Mouse (Mus musculus): ENCODE data around the gene Rgl3. TPM values are rescaled to one million over a fixed set of nuclear protein-coding genes. Genes with fewer than 3 reads are reported as not detected.
A peak's percentile ranks its signal among the peaks of the same experiment; 100 is the strongest.

Gene Rgl3
- polyA plus RNA-seq, 1 experiment from 2014 or later = 0.70 TPM

DNA sequence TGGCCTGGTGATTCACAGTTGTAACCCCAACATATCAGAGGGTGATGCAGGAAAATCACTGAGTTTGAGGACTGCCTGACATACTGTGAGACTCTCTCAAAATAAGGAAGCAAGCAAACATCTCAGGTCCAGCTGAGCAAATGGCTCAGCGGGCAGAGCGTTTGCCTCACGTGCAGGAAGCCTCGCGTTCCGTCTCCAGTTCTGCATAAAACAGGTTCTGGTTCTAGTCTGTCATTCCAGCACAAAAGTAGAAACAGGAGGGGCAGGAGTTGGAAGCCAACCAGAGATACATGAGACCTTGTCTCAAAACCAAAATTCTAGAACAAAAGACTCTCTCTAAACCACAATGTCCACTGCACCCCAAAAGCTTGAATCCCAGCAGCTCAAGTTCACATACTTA is 62.5 kb downstream of the Rgl3 start:
- Histone ChIP-seq H3K27me3 (no peaks in the 10 kb centered on the region), H3K9me3 (no peaks in the 10 kb centered on the region), H3K36me3 (peaks cover 5% of the 10 kb centered on the region; the same call in 1 of the 2 replicates), H3K4me1 (peaks cover 17% of the 10 kb centered on the region), H3K27ac (peak overlapping the region; percentile 59), H3K4me2 (peak overlapping the region; percentile 56), H3K9ac (peak overlapping the region; percentile 34), H3K4me3 (peak overlapping the region; percentile 51)
- no peak for ATAC-seq (ENCODE audit: insufficient number of reproducible peaks, low FRiP score, low TSS enrichment, low read depth)
- WGBS = 3% methylated on average over 6 of the region's 6 CpGs

DNA sequence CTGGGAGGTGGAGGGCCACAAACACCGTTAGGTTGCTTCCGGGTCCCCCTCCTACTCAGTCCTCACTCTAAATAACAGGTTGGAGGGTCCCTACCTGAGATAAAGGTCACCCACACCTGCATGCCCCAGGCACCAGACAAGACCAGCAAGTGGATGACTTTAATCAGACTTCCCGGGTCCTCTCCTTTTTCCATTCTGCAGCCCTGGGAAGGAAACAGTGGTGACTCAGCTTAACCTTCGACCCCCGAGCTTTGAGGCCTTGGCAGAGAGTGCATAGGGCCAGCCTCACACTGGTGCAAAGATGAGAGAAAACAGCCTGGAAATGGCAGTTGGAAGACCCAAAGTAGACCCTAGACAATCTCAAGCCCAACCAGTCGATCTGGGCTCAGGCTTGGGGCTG is 63.1 kb downstream of the Rgl3 start:
- no peak overlapping the region for H3K9ac ChIP-seq
- no peak for ATAC-seq (ENCODE audit: insufficient number of reproducible peaks, low FRiP score, low TSS enrichment, low read depth)
- peak overlapping the region; percentile 56 for H3K4me2 ChIP-seq
- 64% methylated on average over 6 of the region's 6 CpGs for WGBS
- H3K4me1 ChIP-seq = peaks cover 17% of the 10 kb centered on the region
- no peaks in the 10 kb centered on the region for H3K9me3 ChIP-seq
- H3K27me3 ChIP-seq = no peaks in the 10 kb centered on the region
- peak overlapping the region; percentile 51 for H3K4me3 ChIP-seq
- H3K36me3 ChIP-seq = peaks cover 8% of the 10 kb centered on the region; the same call in 1 of the 2 replicates
- no peak overlapping the region for H3K27ac ChIP-seq

GRCm38 (mm10) chr9:21925506-21925905 is 63.7 kb downstream of the Rgl3 start:
- Histone ChIP-seq H3K4me2 (no peak overlapping the region), H3K36me3 (peaks cover 8% of the 10 kb centered on the region; the same call in 1 of the 2 replicates), H3K27ac (no peak overlapping the region), H3K9ac (no peak overlapping the region), H3K9me3 (no peaks in the 10 kb centered on the region), H3K4me1 (peaks cover 17% of the 10 kb centered on the region), H3K4me3 (no peak overlapping the region), H3K27me3 (no peaks in the 10 kb centered on the region)
- no peak for ATAC-seq (ENCODE audit: insufficient number of reproducible peaks, low FRiP score, low TSS enrichment, low read depth)
- WGBS = 91% methylated on average over 1 of the region's 1 CpGs

DNA sequence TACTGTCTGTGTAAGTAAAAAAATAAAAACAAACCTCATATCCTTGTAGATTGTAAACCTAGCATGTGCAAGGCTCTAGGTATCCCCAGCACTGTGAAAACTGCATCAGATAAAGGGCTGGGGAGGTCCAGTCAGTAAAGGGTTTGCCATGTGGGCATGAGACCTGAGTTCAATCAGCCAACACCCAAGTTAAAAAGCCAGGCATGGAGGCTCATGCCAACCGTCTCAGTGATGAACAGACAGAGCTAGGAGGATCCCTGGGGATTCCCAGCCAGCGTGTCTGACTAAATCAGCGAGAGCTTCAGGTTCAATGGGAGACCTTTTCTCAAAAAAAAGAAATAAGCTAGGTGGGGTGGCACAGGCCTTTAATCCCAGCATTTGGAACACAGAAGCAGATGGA is 64.2 kb downstream of the Rgl3 start:
- no peak for ATAC-seq (ENCODE audit: insufficient number of reproducible peaks, low FRiP score, low TSS enrichment, low read depth)
- no peak overlapping the region for H3K4me2 ChIP-seq
- no peak overlapping the region for H3K4me3 ChIP-seq
- no peak overlapping the region for H3K27ac ChIP-seq
- peaks cover 8% of the 10 kb centered on the region; the same call in 1 of the 2 replicates for H3K36me3 ChIP-seq
- peaks cover 17% of the 10 kb centered on the region for H3K4me1 ChIP-seq
- 84% methylated on average over 3 of the region's 3 CpGs for WGBS
- H3K9ac ChIP-seq = no peak overlapping the region
- no peaks in the 10 kb centered on the region for H3K27me3 ChIP-seq
- no peaks in the 10 kb centered on the region for H3K9me3 ChIP-seq

DNA sequence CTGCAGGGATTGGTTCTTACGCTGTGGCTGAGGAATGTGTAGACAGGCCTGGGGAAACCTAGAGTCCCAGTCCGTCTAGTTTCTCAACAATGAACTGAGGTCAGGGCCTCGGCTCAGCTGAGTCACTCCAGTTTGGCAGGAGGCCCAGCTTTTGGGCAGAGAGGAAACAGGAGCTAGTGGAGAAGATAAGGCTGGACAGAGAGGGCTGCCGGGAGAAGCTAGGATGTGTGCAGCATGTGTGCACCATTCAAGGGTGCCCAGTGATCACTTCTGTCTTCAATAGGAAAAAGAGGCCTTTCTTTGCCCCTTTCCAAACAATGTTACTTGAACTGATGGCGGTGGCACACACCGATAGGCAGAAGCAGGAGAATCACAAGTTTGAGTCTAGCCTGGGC is 65.2 kb downstream of the Rgl3 start:
- Histone ChIP-seq H3K36me3 (peaks cover 8% of the 10 kb centered on the region; the same call in 1 of the 2 replicates), H3K27me3 (no peaks in the 10 kb centered on the region), H3K9ac (no peak overlapping the region), H3K4me1 (peaks cover 17% of the 10 kb centered on the region), H3K4me2 (no peak overlapping the region), H3K4me3 (no peak overlapping the region), H3K27ac (peak overlapping the region; percentile 0; the same call in 1 of the 2 replicates), H3K9me3 (no peaks in the 10 kb centered on the region)
- ATAC-seq (ENCODE audit: insufficient number of reproducible peaks, low FRiP score, low TSS enrichment, low read depth) = no peak
- 72% methylated on average over 6 of the region's 6 CpGs for WGBS

DNA sequence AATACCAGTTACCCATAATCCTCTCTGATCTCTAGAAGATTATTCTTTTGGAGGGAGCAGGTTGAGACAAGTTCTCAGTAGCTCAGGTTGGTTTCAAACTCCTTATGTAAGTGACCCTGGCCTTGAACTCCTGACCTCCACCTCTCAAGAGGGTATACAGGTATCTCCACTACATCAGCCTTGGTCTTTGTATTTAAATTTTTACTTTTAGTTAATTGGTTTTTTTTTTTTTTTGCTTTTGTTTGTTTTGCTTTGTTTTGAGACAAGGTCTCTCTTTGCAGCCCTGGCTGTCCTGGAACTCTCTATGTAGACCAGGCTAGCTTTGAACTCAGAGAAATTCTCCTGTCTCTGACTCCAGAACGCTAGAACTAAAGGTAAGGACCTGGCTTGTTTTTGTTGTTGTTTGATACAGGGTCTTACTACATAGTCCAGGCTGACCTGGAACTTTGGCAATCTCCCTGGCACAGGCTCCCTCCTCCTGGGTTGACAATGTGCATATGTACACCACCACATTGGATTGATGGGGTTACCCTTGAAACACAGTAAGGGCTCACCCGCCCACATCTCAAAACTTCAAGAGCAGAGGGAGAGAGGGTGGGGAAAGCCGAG is 65.7 kb downstream of the Rgl3 start:
- 60% methylated on average over 3 of the region's 3 CpGs for WGBS
- ATAC-seq (ENCODE audit: insufficient number of reproducible peaks, low FRiP score, low TSS enrichment, low read depth) = no peak
- peaks cover 19% of the 10 kb centered on the region for H3K4me1 ChIP-seq

DNA sequence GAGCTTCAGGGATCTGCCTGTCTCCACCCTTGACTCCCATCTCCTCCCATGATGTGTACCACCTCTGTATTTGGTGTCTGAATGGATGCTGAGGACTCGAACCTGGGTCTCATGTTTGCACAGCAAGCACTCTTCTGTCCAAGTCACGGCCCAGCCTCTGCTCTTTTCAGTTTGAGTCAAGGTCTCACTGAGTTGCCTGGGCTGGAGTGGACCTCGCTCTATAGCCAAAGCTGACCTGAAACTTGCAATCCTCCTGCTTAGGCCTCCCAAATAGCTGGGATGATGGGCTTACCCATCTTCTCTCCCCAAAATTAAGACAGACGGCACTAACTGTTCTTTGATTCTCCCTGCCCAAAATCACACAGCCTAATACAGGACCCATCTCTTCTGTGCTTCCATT is 66.2 kb downstream of the Rgl3 start:
- Histone ChIP-seq H3K36me3 (peaks cover 8% of the 10 kb centered on the region; the same call in 1 of the 2 replicates), H3K27ac (no peak overlapping the region), H3K27me3 (no peaks in the 10 kb centered on the region), H3K4me1 (peaks cover 25% of the 10 kb centered on the region), H3K4me2 (no peak overlapping the region), H3K9ac (no peak overlapping the region), H3K4me3 (no peak overlapping the region), H3K9me3 (no peaks in the 10 kb centered on the region)
- ATAC-seq (ENCODE audit: insufficient number of reproducible peaks, low FRiP score, low TSS enrichment, low read depth) = no peak
- WGBS = 91% methylated on average over 4 of the region's 4 CpGs

More for the DNA sequence above, 65.7 kb downstream of the Rgl3 start:
- H3K4me3 ChIP-seq = no peak overlapping the region
- 0 out of 2 replicates have a peak overlapping the region, but pooled peaks have one; percentile 0 for H3K27ac ChIP-seq
- no peaks in the 10 kb centered on the region for H3K9me3 ChIP-seq
- H3K27me3 ChIP-seq = no peaks in the 10 kb centered on the region
- no peak overlapping the region for H3K9ac ChIP-seq
- H3K4me2 ChIP-seq = no peak overlapping the region
- peaks cover 8% of the 10 kb centered on the region; the same call in 1 of the 2 replicates for H3K36me3 ChIP-seq

Other genes starting within 250 kb of the Rgl3 start
- gene Spc24, start 229.1 kb downstream of the Rgl3 start, polyA plus RNA-seq (2015; fragmentation: Nextera tagmentation; extraction: Ambion mirVana) = 84.3 and 89.8 TPM in 2 replicates
- gene Kank2, start 190.7 kb downstream of the Rgl3 start, polyA plus RNA-seq (2015; fragmentation: Nextera tagmentation; extraction: Ambion mirVana) = 20.9 and 22.7 TPM in 2 replicates
- 0.64 and 0.70 TPM in 2 replicates for gene Angptl8, start 153.9 kb downstream of the Rgl3 start, polyA plus RNA-seq (2015; fragmentation: Nextera tagmentation; extraction: Ambion mirVana)
- gene Dock6, start 136.8 kb downstream of the Rgl3 start, polyA plus RNA-seq (2015; fragmentation: Nextera tagmentation; extraction: Ambion mirVana) = 38.1 and 41.0 TPM in 2 replicates
- gene Rab3d, start 71.3 kb downstream of the Rgl3 start, polyA plus RNA-seq (2015; fragmentation: Nextera tagmentation; extraction: Ambion mirVana) = 57.3 and 57.7 TPM in 2 replicates
- gene Ccdc159, start 62.0 kb downstream of the Rgl3 start, polyA plus RNA-seq (2015; fragmentation: Nextera tagmentation; extraction: Ambion mirVana) = 3.2 and 4.1 TPM in 2 replicates
- gene Tmem205, start 61.9 kb downstream of the Rgl3 start, polyA plus RNA-seq (2015; fragmentation: Nextera tagmentation; extraction: Ambion mirVana) = 53.4 and 56.0 TPM in 2 replicates
- 8.4 and 8.7 TPM in 2 replicates for gene Plppr2, start 52.4 kb downstream of the Rgl3 start, polyA plus RNA-seq (2015; fragmentation: Nextera tagmentation; extraction: Ambion mirVana)
- 7.0 and 9.2 TPM in 2 replicates for gene Swsap1, start 33.7 kb downstream of the Rgl3 start, polyA plus RNA-seq (2015; fragmentation: Nextera tagmentation; extraction: Ambion mirVana)
- gene Epor, start 25.9 kb downstream of the Rgl3 start, polyA plus RNA-seq (2015; fragmentation: Nextera tagmentation; extraction: Ambion mirVana) = 6.0 and 6.4 TPM in 2 replicates
- 0.58 and 0.65 TPM in 2 replicates for gene Ccdc151, start 13.2 kb upstream of the Rgl3 start, polyA plus RNA-seq (2015; fragmentation: Nextera tagmentation; extraction: Ambion mirVana)
- 111 and 117 TPM in 2 replicates for gene Prkcsh, start 13.4 kb upstream of the Rgl3 start, polyA plus RNA-seq (2015; fragmentation: Nextera tagmentation; extraction: Ambion mirVana)
- gene Elavl3, start 62.6 kb upstream of the Rgl3 start, polyA plus RNA-seq (2015; fragmentation: Nextera tagmentation; extraction: Ambion mirVana) = 0.05 and 0.10 TPM in 2 replicates
- gene Gm49318, start 81.8 kb upstream of the Rgl3 start, polyA plus RNA-seq (2015; fragmentation: Nextera tagmentation; extraction: Ambion mirVana) = not detected in 2 replicates
- 9.6 and 10.9 TPM in 2 replicates for gene Zfp653, start 81.9 kb upstream of the Rgl3 start, polyA plus RNA-seq (2015; fragmentation: Nextera tagmentation; extraction: Ambion mirVana)
- gene Ecsit, start 96.0 kb upstream of the Rgl3 start, polyA plus RNA-seq (2015; fragmentation: Nextera tagmentation; extraction: Ambion mirVana) = 38.4 and 39.6 TPM in 2 replicates
- gene Cnn1, start 109.8 kb upstream of the Rgl3 start, polyA plus RNA-seq (2015; fragmentation: Nextera tagmentation; extraction: Ambion mirVana) = 3.1 and 4.2 TPM in 2 replicates
- 164 and 173 TPM in 2 replicates for gene Elof1, start 127.7 kb upstream of the Rgl3 start, polyA plus RNA-seq (2015; fragmentation: Nextera tagmentation; extraction: Ambion mirVana)
- gene Acp5, start 146.3 kb upstream of the Rgl3 start, polyA plus RNA-seq (2015; fragmentation: Nextera tagmentation; extraction: Ambion mirVana) = 31.2 and 46.5 TPM in 2 replicates
- 69.3 and 78.2 TPM in 2 replicates for gene Pigyl, start 167.4 kb upstream of the Rgl3 start, polyA plus RNA-seq (2015; fragmentation: Nextera tagmentation; extraction: Ambion mirVana)
- 0.19 and 0.26 TPM in 2 replicates for gene Zfp872, start 198.6 kb upstream of the Rgl3 start, polyA plus RNA-seq (2015; fragmentation: Nextera tagmentation; extraction: Ambion mirVana)
- gene Zfp809, start 236.3 kb upstream of the Rgl3 start, polyA plus RNA-seq (2015; fragmentation: Nextera tagmentation; extraction: Ambion mirVana) = 16.5 and 17.7 TPM in 2 replicates